Mouse (Mus musculus) heart, embryonic 16.5 days (tissue): ENCODE data around the gene Dnal4. TPM values are rescaled to one million over a fixed set of nuclear protein-coding genes. Genes with fewer than 3 reads are reported as not detected.

Experiments
- ATAC-seq: fragments of 200-750 bp; cut with Nextera tagmentation; replicated peaks from 2 replicates; pipeline ENCODE4 v1.8.0; 2017; ENCODE audit warnings: moderate number of reproducible peaks; ENCODE audit not compliant: insufficient read depth, low FRiP score; ENCODE audit errors: extremely low read depth
- H3K27ac ChIP-seq: fragments of 300-500 bp; sonication (generic); 2 replicates; pipeline ENCODE4 v1.5.1; 2014; ENCODE audit warnings: mild to moderate bottlenecking, low read length, control low read depth, moderate library complexity
- H3K27me3 ChIP-seq: fragments of 300-500 bp; sonication (generic); 2 replicates; pipeline ENCODE4 v1.6.1; 2014; ENCODE audit warnings: low read length, mixed read lengths; ENCODE audit not compliant: control insufficient read depth, insufficient read depth
- H3K36me3 ChIP-seq: fragments of 300-500 bp; sonication (generic); 2 replicates; pipeline ENCODE4 v1.6.1; 2014; ENCODE audit not compliant: control insufficient read depth, insufficient read depth
- H3K4me1 ChIP-seq: fragments of 300-500 bp; sonication (generic); 2 replicates; pipeline ENCODE4 v1.6.1; 2014; ENCODE audit warnings: low read length, mixed read lengths; ENCODE audit not compliant: control insufficient read depth, insufficient read depth
- H3K4me2 ChIP-seq: fragments of 300-500 bp; sonication (generic); 2 replicates; pipeline ENCODE4 v1.6.1; 2014; ENCODE audit warnings: low read depth, mild to moderate bottlenecking, control low read depth, low read length
- H3K4me3 ChIP-seq: fragments of 300-500 bp; sonication (generic); 2 replicates; pipeline ENCODE4 v1.5.1; 2014; ENCODE audit warnings: mild to moderate bottlenecking, control low read depth, low read length
- H3K9ac ChIP-seq: fragments of 300-500 bp; sonication (generic); 2 replicates; pipeline ENCODE4 v1.6.1; 2014; ENCODE audit warnings: low read length, control low read depth
- H3K9me3 ChIP-seq: fragments of 300-500 bp; sonication (generic); replicated peaks from 2 replicates; pipeline ENCODE4 v1.6.1; 2016; ENCODE audit warnings: low read length; ENCODE audit not compliant: control insufficient read depth
- WGBS: fragments of 180-500 bp; shearing (Covaris S2); extraction: QIAGEN DNeasy Blood & Tissue Kit; methylation state at CpG from one replicate; pipeline ENCODE4 v1.1.7; 2014; 5-methylcytosine and 5-hydroxymethylcytosine counted together
- polyA plus RNA-seq: library from polyadenylated mRNA; unstranded; fragments of >200 nt; fragmentation: Nextera tagmentation; extraction: Ambion mirVana; gene quantifications from 2 replicates; pipeline ENCODE4 v1.2.1, GENCODE M21; 2015

Gene Dnal4
- polyA plus RNA-seq, 1 experiment from 2014 or later, result 43.5 TPM

DNA sequence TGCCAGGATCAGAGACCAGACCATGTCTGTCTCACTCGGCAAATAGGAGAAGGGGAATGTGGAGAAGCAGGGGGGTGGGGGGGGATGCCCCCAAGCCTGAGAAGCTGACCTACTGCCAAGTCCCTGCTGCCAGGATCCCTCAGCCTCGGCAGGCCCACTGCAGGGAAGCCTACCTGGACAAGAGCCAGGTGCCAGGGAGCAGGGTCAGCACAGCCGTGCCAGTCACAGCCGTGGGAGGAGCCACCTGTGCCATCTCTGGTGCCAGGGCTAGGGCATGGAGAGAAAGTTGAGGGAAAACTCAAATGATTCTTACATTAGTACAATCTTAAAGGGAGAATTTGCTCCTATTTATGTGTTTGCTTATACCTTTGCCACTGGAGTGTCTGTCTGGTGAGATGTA lies 24.7 kb upstream of the Dnal4 start:
- H3K27ac ChIP-seq, result no peak overlapping the region
- WGBS, result 47% methylated on average over 4 of the region's 4 CpGs
- no peak overlapping the region for H3K4me3 ChIP-seq
- ATAC-seq, result no peak
- peaks cover 58% of the 10 kb centered on the region for H3K27me3 ChIP-seq
- H3K4me1 ChIP-seq, result peaks cover 3% of the 10 kb centered on the region
- no peaks in the 10 kb centered on the region for H3K9me3 ChIP-seq
- H3K36me3 ChIP-seq, result no peaks in the 10 kb centered on the region
- no peak overlapping the region for H3K4me2 ChIP-seq
- H3K9ac ChIP-seq, result no peak overlapping the region

GRCm38 (mm10) chr15:79801646-79802045 lies 24.0 kb upstream of the Dnal4 start:
- Histone ChIP-seq H3K9ac (no peak overlapping the region), H3K27ac (no peak overlapping the region), H3K4me1 (peaks cover 3% of the 10 kb centered on the region), H3K9me3 (no peaks in the 10 kb centered on the region), H3K4me3 (no peak overlapping the region), H3K27me3 (peaks cover 52% of the 10 kb centered on the region), H3K4me2 (no peak overlapping the region), H3K36me3 (no peaks in the 10 kb centered on the region)
- 48% methylated on average over 2 of the region's 2 CpGs for WGBS
- ATAC-seq, result no peak

DNA sequence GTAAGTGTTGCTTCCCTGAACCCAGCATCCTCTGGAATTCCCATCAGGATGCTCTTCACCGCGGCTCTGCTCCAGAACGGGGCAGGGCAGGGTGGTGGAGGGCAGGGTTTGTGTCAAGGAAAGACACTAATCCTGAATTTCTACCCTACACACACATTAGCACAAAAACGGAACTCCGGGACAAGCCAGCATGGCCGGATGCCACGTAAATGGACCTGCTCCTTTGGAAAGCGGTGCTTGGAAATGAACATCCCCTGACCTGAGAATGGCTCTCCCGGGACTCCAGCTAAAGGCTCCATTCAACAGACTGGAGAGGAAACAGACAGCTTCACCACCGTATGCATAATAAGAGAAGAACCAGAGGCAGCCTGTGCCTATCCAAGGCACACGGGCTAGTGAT lies 23.1 kb upstream of the Dnal4 start:
- Histone ChIP-seq H3K27ac (no peak overlapping the region), H3K9me3 (no peaks in the 10 kb centered on the region), H3K9ac (no peak overlapping the region), H3K4me1 (peaks cover 3% of the 10 kb centered on the region), H3K27me3 (peaks cover 42% of the 10 kb centered on the region), H3K4me3 (no peak overlapping the region), H3K4me2 (no peak overlapping the region), H3K36me3 (no peaks in the 10 kb centered on the region)
- no peak for ATAC-seq
- 61% methylated on average over 11 of the region's 11 CpGs for WGBS

GRCm38 (mm10) chr15:79798591-79798990 lies 20.9 kb upstream of the Dnal4 start:
- no peak overlapping the region for H3K27ac ChIP-seq
- no peaks in the 10 kb centered on the region for H3K9me3 ChIP-seq
- peaks cover 29% of the 10 kb centered on the region for H3K27me3 ChIP-seq
- H3K36me3 ChIP-seq, result no peaks in the 10 kb centered on the region
- H3K9ac ChIP-seq, result no peak overlapping the region
- peaks cover under 1% of the 10 kb centered on the region; the same call in 1 of the 2 replicates for H3K4me1 ChIP-seq
- no peak overlapping the region for H3K4me2 ChIP-seq
- WGBS, result 80% methylated on average over 10 of the region's 10 CpGs
- no peak overlapping the region for H3K4me3 ChIP-seq
- no peak for ATAC-seq

- H3K9ac ChIP-seq, result no peak overlapping the region
- no peaks in the 10 kb centered on the region for H3K4me1 ChIP-seq
- peaks cover 22% of the 10 kb centered on the region for H3K27me3 ChIP-seq
- 82% methylated on average over 8 of the region's 8 CpGs for WGBS
- H3K9me3 ChIP-seq, result no peaks in the 10 kb centered on the region
- H3K27ac ChIP-seq, result no peak overlapping the region
- H3K4me2 ChIP-seq, result no peak overlapping the region
- no peak for ATAC-seq
- no peak overlapping the region for H3K4me3 ChIP-seq
- no peaks in the 10 kb centered on the region for H3K36me3 ChIP-seq
These were observed 20.0 kb upstream of the Dnal4 start for GRCm38 (mm10) chr15:79797680-79798079.

GRCm38 (mm10) chr15:79797096-79797495 lies 19.4 kb upstream of the Dnal4 start:
- Histone ChIP-seq H3K36me3 (no peaks in the 10 kb centered on the region), H3K9ac (no peak overlapping the region), H3K27ac (no peak overlapping the region), H3K4me1 (no peaks in the 10 kb centered on the region), H3K27me3 (peaks cover 17% of the 10 kb centered on the region), H3K4me3 (no peak overlapping the region), H3K9me3 (no peaks in the 10 kb centered on the region), H3K4me2 (no peak overlapping the region)
- ATAC-seq, result no peak
- 81% methylated on average over 7 of the region's 7 CpGs for WGBS

- Histone ChIP-seq H3K4me1 (no peaks in the 10 kb centered on the region), H3K36me3 (no peaks in the 10 kb centered on the region), H3K4me3 (no peak overlapping the region), H3K27ac (no peak overlapping the region), H3K9me3 (no peaks in the 10 kb centered on the region), H3K4me2 (no peak overlapping the region), H3K27me3 (peaks cover 13% of the 10 kb centered on the region), H3K9ac (no peak overlapping the region)
- no peak for ATAC-seq
- 74% methylated on average over 12 of the region's 12 CpGs for WGBS
These were observed 18.6 kb upstream of the Dnal4 start for GRCm38 (mm10) chr15:79796256-79796655.

- no peak overlapping the region for H3K27ac ChIP-seq
- no peak for ATAC-seq
- no peaks in the 10 kb centered on the region for H3K9me3 ChIP-seq
- no peak overlapping the region for H3K9ac ChIP-seq
- no peaks in the 10 kb centered on the region for H3K36me3 ChIP-seq
- H3K27me3 ChIP-seq, result peaks cover 11% of the 10 kb centered on the region
- H3K4me1 ChIP-seq, result no peaks in the 10 kb centered on the region
- WGBS, result 13% methylated on average over 20 of the region's 20 CpGs
- H3K4me2 ChIP-seq, result no peak overlapping the region
- H3K4me3 ChIP-seq, result no peak overlapping the region
These were observed 16.5 kb upstream of the Dnal4 start for GRCm38 (mm10) chr15:79794173-79794572.

GRCm38 (mm10) chr15:79793076-79793475 lies 15.4 kb upstream of the Dnal4 start:
- Histone ChIP-seq H3K27me3 (peaks cover 9% of the 10 kb centered on the region), H3K9ac (no peak overlapping the region), H3K4me3 (no peak overlapping the region), H3K4me2 (no peak overlapping the region), H3K9me3 (no peaks in the 10 kb centered on the region), H3K36me3 (no peaks in the 10 kb centered on the region), H3K4me1 (no peaks in the 10 kb centered on the region), H3K27ac (no peak overlapping the region)
- no peak for ATAC-seq
- WGBS, result 86% methylated on average over 9 of the region's 9 CpGs

GRCm38 (mm10) chr15:79792455-79792854 lies 14.8 kb upstream of the Dnal4 start:
- WGBS, result 27% methylated on average over 19 of the region's 19 CpGs
- no peak overlapping the region for H3K4me2 ChIP-seq
- H3K27me3 ChIP-seq, result peaks cover 12% of the 10 kb centered on the region
- no peak overlapping the region for H3K27ac ChIP-seq
- no peak for ATAC-seq
- H3K4me1 ChIP-seq, result no peaks in the 10 kb centered on the region
- H3K4me3 ChIP-seq, result no peak overlapping the region
- H3K9me3 ChIP-seq, result no peaks in the 10 kb centered on the region
- no peaks in the 10 kb centered on the region for H3K36me3 ChIP-seq
- H3K9ac ChIP-seq, result no peak overlapping the region
